Mouse (Mus musculus): ENCODE data around the gene Tmem63a.

Tmem63a gene

GRCm38 (mm10) chr1:180942166-180943031 lies at the start of gene Tmem63a:
Gene Tmem63a, plus strand, starts transcription at chr1:180942344.
- POLR2A ChIA-PET, result interaction anchor here in 3 of 4 experiments (0.5 to 12.8 kb wide), 45 partner anchors 8 to 676 kb away, joined by 3 to 309 read pairs (median 4); partner anchors contain the start of genes Lefty1 (in 2 of the 3), Pycr2 (in 2 of the 3), Sde2 (in 2 of the 3) and Lefty2 (in 1 of the 3)
- CTCF ChIA-PET, result interaction anchor here in 2 of 4 experiments (0.6 to 1.3 kb wide), 7 partner anchors 9 to 523 kb away, joined by 3 to 4 read pairs (median 3); partner anchors contain the start of gene Pycr2 (in 1 of the 2)

GRCm38 (mm10) chr1:180892808-180893207 lies 49.3 kb upstream of the Tmem63a start, which contains the start of gene Lefty2:
Gene Lefty2, plus strand, starts transcription at chr1:180893108.
- ChIA-PET POLR2A (interaction anchor here in 3 of 4 experiments (0.6 to 4.7 kb wide), 24 partner anchors 8 to 88 kb away, joined by 3 to 80 read pairs (median 6); partner anchors contain the start of genes Lefty1 (in 3 of the 3), Pycr2 (in 2 of the 3), H3f3a (in 1 of the 3) and Sde2 (in 1 of the 3)), CTCF (interaction anchor here in 2 of 4 experiments (1.1 to 3.4 kb wide), 3 partner anchors 11 to 29 kb away, joined by 3 to 11 read pairs (median 3); partner anchors contain the start of gene Pycr2 (in 1 of the 2))

GRCm38 (mm10) chr1:180894088-180894987 lies 47.8 kb upstream of the Tmem63a start:
- ChIA-PET CTCF (interaction anchor here in 2 of 4 experiments (0.6 to 3.4 kb wide), 5 partner anchors 9 to 30 kb away, joined by 3 to 11 read pairs (median 4); partner anchors contain the start of gene Pycr2 (in 1 of the 2)), POLR2A (interaction anchor here (0.6 to 4.7 kb wide), 36 partner anchors 9 to 525 kb away, joined by 3 to 80 read pairs (median 5); partner anchors contain the start of genes Pycr2 (in 3 of the 4), Lefty1 (in 2 of the 4), H3f3a (in 1 of the 4) and Sde2 (in 1 of the 4))

GRCm38 (mm10) chr1:180901107-180901506 lies 41.0 kb upstream of the Tmem63a start:
- ChIA-PET CTCF (interaction anchor here (0.5 to 1.4 kb wide), 75 partner anchors 8 to 1075 kb away, joined by 3 to 29 read pairs (median 4); partner anchors contain the start of gene Lefty1 (in 3 of the 4)), POLR2A (interaction anchor here (0.5 to 14.4 kb wide), 41 partner anchors 9 to 1518 kb away, joined by 3 to 373 read pairs (median 4); partner anchors contain the start of genes Lefty1 (in 2 of the 4), Tmem63a (in 2 of the 4) and Sde2 (in 1 of the 4))

GRCm38 (mm10) chr1:180902915-180903314 lies 39.2 kb upstream of the Tmem63a start:
- CTCF ChIA-PET, result interaction anchor here in 3 of 4 experiments (0.5 to 5.6 kb wide), 24 partner anchors 8 to 166 kb away, joined by 3 to 46 read pairs (median 6); partner anchors contain the start of genes Lefty2 (in 2 of the 3) and Tmem63a (in 1 of the 3)
- POLR2A ChIA-PET, result interaction anchor here (0.5 to 15.8 kb wide), 52 partner anchors 8 to 1200 kb away, joined by 3 to 373 read pairs (median 8); partner anchors contain the start of genes Sde2 (in 3 of the 4), Lefty1 (in 2 of the 4), Lefty2 (in 2 of the 4) and Tmem63a (in 2 of the 4)

- POLR2A ChIA-PET, result interaction anchor here (0.5 to 15.8 kb wide), 61 partner anchors 7 to 266 kb away, joined by 3 to 373 read pairs (median 6); partner anchors contain the start of genes Lefty1 (in 3 of the 4), Sde2 (in 3 of the 4), H3f3a (in 2 of the 4) and Lefty2 (in 2 of the 4)
- CTCF ChIA-PET, result interaction anchor here in 3 of 4 experiments (0.9 to 5.6 kb wide), 21 partner anchors 8 to 119 kb away, joined by 3 to 46 read pairs (median 4); partner anchors contain the start of genes Lefty2 (in 2 of the 3) and Tmem63a (in 1 of the 3)
These were observed 38.5 kb upstream of the Tmem63a start for GRCm38 (mm10) chr1:180903666-180904038.

- ChIA-PET CTCF (interaction anchor here (0.9 to 5.6 kb wide), 22 partner anchors 8 to 126 kb away, joined by 3 to 46 read pairs (median 4); partner anchors contain the start of genes Lefty2 (in 2 of the 4) and Tmem63a (in 1 of the 4)), POLR2A (interaction anchor here (0.5 to 15.8 kb wide), 64 partner anchors 9 to 266 kb away, joined by 3 to 373 read pairs (median 6); partner anchors contain the start of genes Lefty1 (in 3 of the 4), Sde2 (in 3 of the 4), H3f3a (in 2 of the 4) and Lefty2 (in 2 of the 4))
These were observed 37.9 kb upstream of the Tmem63a start, which contains the start of gene Pycr2 for GRCm38 (mm10) chr1:180904039-180904814. Gene Pycr2, plus strand, starts transcription at chr1:180904293.

GRCm38 (mm10) chr1:180904815-180905080 lies 37.4 kb upstream of the Tmem63a start:
- POLR2A ChIA-PET, result interaction anchor here (0.5 to 15.8 kb wide), 58 partner anchors 8 to 1579 kb away, joined by 3 to 373 read pairs (median 6); partner anchors contain the start of genes Lefty1 (in 2 of the 4), Lefty2 (in 2 of the 4), Sde2 (in 2 of the 4) and Tmem63a (in 2 of the 4)
- CTCF ChIA-PET, result interaction anchor here (0.9 to 5.6 kb wide), 19 partner anchors 9 to 127 kb away, joined by 3 to 46 read pairs (median 5); partner anchors contain the start of genes Lefty2 (in 1 of the 4) and Tmem63a (in 1 of the 4)

- ChIA-PET CTCF (interaction anchor here (0.5 to 5.6 kb wide), 20 partner anchors 11 to 127 kb away, joined by 3 to 46 read pairs (median 4); no protein-coding TSS in a partner anchor), POLR2A (interaction anchor here (0.5 to 15.8 kb wide), 44 partner anchors 10 to 1579 kb away, joined by 3 to 373 read pairs (median 8); partner anchors contain the start of genes Lefty1 (in 3 of the 4), Lefty2 (in 2 of the 4), Sde2 (in 2 of the 4) and Tmem63a (in 2 of the 4))
These were observed 36.8 kb upstream of the Tmem63a start for GRCm38 (mm10) chr1:180905307-180905706.

- POLR2A ChIA-PET, result interaction anchor here (0.6 to 15.8 kb wide), 43 partner anchors 9 to 325 kb away, joined by 3 to 373 read pairs (median 6); partner anchors contain the start of genes Lefty1 (in 3 of the 4), Sde2 (in 3 of the 4), Lefty2 (in 2 of the 4) and Tmem63a (in 2 of the 4)
- CTCF ChIA-PET, result interaction anchor here (0.5 to 5.6 kb wide), 20 partner anchors 10 to 128 kb away, joined by 3 to 46 read pairs (median 4); no protein-coding TSS in a partner anchor
These were observed 36.3 kb upstream of the Tmem63a start for GRCm38 (mm10) chr1:180905876-180906275.

GRCm38 (mm10) chr1:180906461-180907147 lies 35.5 kb upstream of the Tmem63a start:
- CTCF ChIA-PET, result interaction anchor here (0.6 to 5.6 kb wide), 14 partner anchors 13 to 1380 kb away, joined by 3 to 46 read pairs (median 4); no protein-coding TSS in a partner anchor
- POLR2A ChIA-PET, result interaction anchor here (0.6 to 15.8 kb wide), 41 partner anchors 8 to 324 kb away, joined by 3 to 373 read pairs (median 6); partner anchors contain the start of genes Sde2 (in 3 of the 4), Lefty2 (in 2 of the 4), Tmem63a (in 2 of the 4) and Lefty1 (in 1 of the 4)

- ChIA-PET CTCF (interaction anchor here (0.5 to 2.0 kb wide), 20 partner anchors 8 to 969 kb away, joined by 3 to 12 read pairs (median 4); no protein-coding TSS in a partner anchor), POLR2A (interaction anchor here (0.6 to 21.1 kb wide), 32 partner anchors 8 to 683 kb away, joined by 3 to 373 read pairs (median 4); partner anchors contain the start of genes Sde2 (in 2 of the 4), Lefty1 (in 1 of the 4), Lefty2 (in 1 of the 4) and Pycr2 (in 1 of the 4))
These were observed 31.0 kb upstream of the Tmem63a start for GRCm38 (mm10) chr1:180911138-180911537.

GRCm38 (mm10) chr1:180911653-180912287 lies 30.4 kb upstream of the Tmem63a start:
- ChIA-PET POLR2A (interaction anchor here in 3 of 4 experiments (0.5 to 21.1 kb wide), 33 partner anchors 8 to 268 kb away, joined by 3 to 373 read pairs (median 4); partner anchors contain the start of genes Lefty1 (in 2 of the 3), Sde2 (in 2 of the 3), Lefty2 (in 1 of the 3) and Pycr2 (in 1 of the 3)), CTCF (interaction anchor here (0.5 to 2.0 kb wide), 30 partner anchors 8 to 969 kb away, joined by 3 to 12 read pairs (median 4); partner anchors contain the start of gene Pycr2 (in 1 of the 4))
